In genomic region chr4:132293682-132294240, GRCm38 (mm10) we compare ENCODE assay signal across 18 mouse cellular contexts. TPM values are rescaled to one million over a fixed set of nuclear protein-coding genes. Genes with fewer than 3 reads are reported as not detected.
DNase-seq lines count a peak whose midpoint lies in the region; ATAC-seq and TF ChIP-seq lines count a peak whose summit lies in the region.
"Had no signal": no experiment of that assay in that cellular context is flagged by ENCODE, and none has a peak within 500 bp of the region (broad histone marks: within the 10 kb centered on the region; RNA-seq: fewer than 3 reads in every experiment).

No protein-coding gene starts in this region.

- WGBS in hindbrain, embryonic 13.5 days = 87% methylated on average over 7 of the region's 7 CpGs
- 90% methylated on average over 7 of the region's 7 CpGs for WGBS in hindbrain, embryonic 12.5 days
- 73% methylated on average over 7 of the region's 7 CpGs for WGBS in lung, postnatal 0 days
- 76% methylated on average over 7 of the region's 7 CpGs for WGBS in intestine, embryonic 16.5 days

- H3K9ac ChIP-seq in hindbrain, embryonic 13.5 days = 0 out of 2 replicates have a peak overlapping the region, but pooled peaks have one; percentile 29
- no peak overlapping the region for H3K9ac ChIP-seq in hindbrain, embryonic 12.5 days
- no peak overlapping the region for H3K9ac ChIP-seq in lung, postnatal 0 days (replicated peaks; ENCODE audit: low read depth)
- H3K9ac ChIP-seq in intestine, embryonic 16.5 days (ENCODE audit: low read depth, low read length) = no peak overlapping the region
- H3K9ac ChIP-seq: forebrain, embryonic 13.5 days; hindbrain, embryonic 14.5 days; midbrain, embryonic 15.5 days; stomach, embryonic 15.5 days had no signal

- DNase-seq in lung, postnatal 0 days (ENCODE audit: low spot score) = peak; percentile 17
- no peak for DNase-seq in lung, postnatal 10 days
- peak; percentile 31 for DNase-seq in kidney, postnatal 10 days
- no peak for DNase-seq in adrenal gland, postnatal 36 days
- DNase-seq: cerebellum, adult 9-10 months; liver; lung, adult 18-20 months; right cerebral cortex, postnatal 25 days had no signal

- no peak overlapping the region for H3K4me2 ChIP-seq in hindbrain, embryonic 13.5 days
- no peak overlapping the region for H3K4me2 ChIP-seq in hindbrain, embryonic 12.5 days (replicated peaks)
- H3K4me2 ChIP-seq in lung, postnatal 0 days (replicated peaks; ENCODE audit: low read depth, low read length) = no peak overlapping the region
- no peak overlapping the region for H3K4me2 ChIP-seq in intestine, embryonic 16.5 days (ENCODE audit: low read depth, low read length)
- H3K4me2 ChIP-seq: forebrain, embryonic 13.5 days; hindbrain, embryonic 14.5 days; midbrain, embryonic 15.5 days; stomach, embryonic 15.5 days had no signal

- ATAC-seq in hindbrain, embryonic 13.5 days (ENCODE audit: low FRiP score) = no peak
- ATAC-seq in hindbrain, embryonic 12.5 days (ENCODE audit: low FRiP score) = no peak
- peak; percentile 54 for ATAC-seq in lung, postnatal 0 days
- 0 out of 2 replicates have a peak, but pooled peaks have one; percentile 33 for ATAC-seq in intestine, embryonic 16.5 days
- ATAC-seq: forebrain, embryonic 13.5 days; midbrain, embryonic 15.5 days had no signal

- no peak overlapping the region for H3K27ac ChIP-seq in hindbrain, embryonic 13.5 days
- no peak overlapping the region for H3K27ac ChIP-seq in hindbrain, embryonic 12.5 days
- H3K27ac ChIP-seq in lung, postnatal 0 days (ENCODE audit: low read length) = no peak overlapping the region
- H3K27ac ChIP-seq in intestine, embryonic 16.5 days (ENCODE audit: low read length) = no peak overlapping the region
- H3K27ac ChIP-seq: forebrain, embryonic 13.5 days; heart, adult 2 months; hindbrain, embryonic 14.5 days; midbrain, embryonic 15.5 days; stomach, embryonic 15.5 days had no signal

- TF ChIP-seq EP300 in lung, postnatal 0 days (IDR thresholded peaks at IDR 0.05) = no peak

- no peak for TF ChIP-seq CTCF in lung, postnatal 0 days (IDR thresholded peaks at IDR 0.05)

- no peaks in the 10 kb centered on the region for H3K27me3 ChIP-seq in hindbrain, embryonic 13.5 days
- H3K27me3 ChIP-seq in hindbrain, embryonic 12.5 days = no peaks in the 10 kb centered on the region
- no peaks in the 10 kb centered on the region for H3K27me3 ChIP-seq in lung, postnatal 0 days (replicated peaks; ENCODE audit: insufficient read depth, low read length)
- H3K27me3 ChIP-seq in intestine, embryonic 16.5 days (replicated peaks; ENCODE audit: control insufficient read depth, insufficient read depth, low read length) = no peaks in the 10 kb centered on the region
- H3K27me3 ChIP-seq: forebrain, embryonic 13.5 days; midbrain, embryonic 15.5 days; stomach, embryonic 15.5 days had no signal

- H3K9me3 ChIP-seq in hindbrain, embryonic 13.5 days = no peaks in the 10 kb centered on the region
- H3K9me3 ChIP-seq in hindbrain, embryonic 12.5 days (replicated peaks) = no peaks in the 10 kb centered on the region
- no peaks in the 10 kb centered on the region for H3K9me3 ChIP-seq in lung, postnatal 0 days (ENCODE audit: low read length)
- H3K9me3 ChIP-seq in intestine, embryonic 16.5 days (ENCODE audit: control insufficient read depth, low read length) = no peaks in the 10 kb centered on the region
- H3K9me3 ChIP-seq: forebrain, embryonic 13.5 days; midbrain, embryonic 15.5 days had no signal

- no peaks in the 10 kb centered on the region for H3K4me1 ChIP-seq in hindbrain, embryonic 13.5 days (replicated peaks)
- H3K4me1 ChIP-seq in hindbrain, embryonic 12.5 days = no peaks in the 10 kb centered on the region
- no peaks in the 10 kb centered on the region for H3K4me1 ChIP-seq in lung, postnatal 0 days (ENCODE audit: insufficient read depth, low read depth, low read length)
- H3K4me1 ChIP-seq in intestine, embryonic 16.5 days (ENCODE audit: control insufficient read depth, insufficient read depth, low read length) = no peaks in the 10 kb centered on the region
- H3K4me1 ChIP-seq: forebrain, embryonic 13.5 days; midbrain, embryonic 15.5 days; stomach, embryonic 15.5 days had no signal

- H3K36me3 ChIP-seq in hindbrain, embryonic 13.5 days = peaks cover 53% of the 10 kb centered on the region
- peaks cover 44% of the 10 kb centered on the region for H3K36me3 ChIP-seq in hindbrain, embryonic 12.5 days
- peaks cover 14% of the 10 kb centered on the region; the same call in 1 of the 2 replicates for H3K36me3 ChIP-seq in lung, postnatal 0 days (ENCODE audit: insufficient read depth, low read length)
- H3K36me3 ChIP-seq in intestine, embryonic 16.5 days (ENCODE audit: control insufficient read depth, insufficient read depth, low read length) = peaks cover 9% of the 10 kb centered on the region

- no peak overlapping the region for H3K4me3 ChIP-seq in hindbrain, embryonic 13.5 days
- H3K4me3 ChIP-seq in hindbrain, embryonic 12.5 days = no peak overlapping the region
- H3K4me3 ChIP-seq in lung, postnatal 0 days (ENCODE audit: low read depth, low read length) = no peak overlapping the region
- no peak overlapping the region for H3K4me3 ChIP-seq in intestine, embryonic 16.5 days (ENCODE audit: low read length)
- H3K4me3 ChIP-seq: erythroblast, embryonic 14.5 days; forebrain, embryonic 13.5 days; heart, adult 2 months; midbrain, embryonic 15.5 days; stomach, embryonic 15.5 days had no signal

RNA-seq across cellular contexts. Expression of gene Rab42, which starts 9.4 kb away (rescaled TPM):
- polyA plus RNA-seq in hindbrain, embryonic 13.5 days (2015; fragmentation: Nextera tagmentation; extraction: Ambion mirVana) = 0.80 and 0.84 TPM in 2 replicates
- 0.96 and 1.5 TPM in 2 replicates for polyA plus RNA-seq in hindbrain, embryonic 12.5 days (2016; fragmentation: Nextera tagmentation; extraction: Ambion mirVana)
- 2.3 and 3.1 TPM in 2 replicates for polyA plus RNA-seq in lung, postnatal 0 days (2015; fragmentation: Nextera tagmentation; extraction: Ambion mirVana)
- polyA plus RNA-seq in intestine, embryonic 16.5 days (2015; fragmentation: Nextera tagmentation; extraction: Ambion mirVana) = 5.3 and 7.8 TPM in 2 replicates
- 1 to 10 TPM in 1 of 2 experiments, under 1 TPM in 1; 0.56 to 1.7 TPM for total RNA-seq in adrenal gland, postnatal 36 days (2021)
- total RNA-seq: common myeloid progenitor, adult 5-6 weeks had no signal

RNA-seq across cellular contexts. Expression of gene Taf12, which starts 19.6 kb away (rescaled TPM):
- polyA plus RNA-seq in hindbrain, embryonic 13.5 days (2015; fragmentation: Nextera tagmentation; extraction: Ambion mirVana) = 44.6 and 49.0 TPM in 2 replicates
- 53.6 and 58.5 TPM in 2 replicates for polyA plus RNA-seq in hindbrain, embryonic 12.5 days (2016; fragmentation: Nextera tagmentation; extraction: Ambion mirVana)
- polyA plus RNA-seq in lung, postnatal 0 days (2015; fragmentation: Nextera tagmentation; extraction: Ambion mirVana) = 32.1 and 39.7 TPM in 2 replicates
- 39.8 and 41.1 TPM in 2 replicates for polyA plus RNA-seq in intestine, embryonic 16.5 days (2015; fragmentation: Nextera tagmentation; extraction: Ambion mirVana)
- total RNA-seq in adrenal gland, postnatal 36 days (2021) = 10 to 100 TPM; 26.3 to 37.4 TPM

RNA-seq across cellular contexts. Expression of gene Gmeb1, which starts 32.4 kb away (rescaled TPM):
- polyA plus RNA-seq in hindbrain, embryonic 13.5 days (2015; fragmentation: Nextera tagmentation; extraction: Ambion mirVana) = 47.1 and 48.7 TPM in 2 replicates
- polyA plus RNA-seq in hindbrain, embryonic 12.5 days (2016; fragmentation: Nextera tagmentation; extraction: Ambion mirVana) = 41.3 and 43.3 TPM in 2 replicates
- polyA plus RNA-seq in lung, postnatal 0 days (2015; fragmentation: Nextera tagmentation; extraction: Ambion mirVana) = 17.0 and 23.6 TPM in 2 replicates
- 25.9 and 30.2 TPM in 2 replicates for polyA plus RNA-seq in intestine, embryonic 16.5 days (2015; fragmentation: Nextera tagmentation; extraction: Ambion mirVana)
- 10 to 100 TPM; 16.4 to 20.5 TPM for total RNA-seq in adrenal gland, postnatal 36 days (2021)

RNA-seq across cellular contexts. Expression of gene Trnau1ap, which starts 35.6 kb away (rescaled TPM):
- polyA plus RNA-seq in hindbrain, embryonic 13.5 days (2015; fragmentation: Nextera tagmentation; extraction: Ambion mirVana) = 75.7 and 80.9 TPM in 2 replicates
- polyA plus RNA-seq in hindbrain, embryonic 12.5 days (2016; fragmentation: Nextera tagmentation; extraction: Ambion mirVana) = 80.1 and 80.6 TPM in 2 replicates
- 49.8 and 52.9 TPM in 2 replicates for polyA plus RNA-seq in lung, postnatal 0 days (2015; fragmentation: Nextera tagmentation; extraction: Ambion mirVana)
- 79.6 and 81.1 TPM in 2 replicates for polyA plus RNA-seq in intestine, embryonic 16.5 days (2015; fragmentation: Nextera tagmentation; extraction: Ambion mirVana)
- total RNA-seq in adrenal gland, postnatal 36 days (2021) = 10 to 100 TPM; 29.2 to 37.5 TPM

RNA-seq across cellular contexts. Expression of gene Rcc1, which starts 59.6 kb away (rescaled TPM):
- 37.2 and 42.1 TPM in 2 replicates for polyA plus RNA-seq in hindbrain, embryonic 13.5 days (2015; fragmentation: Nextera tagmentation; extraction: Ambion mirVana)
- 65.8 and 67.5 TPM in 2 replicates for polyA plus RNA-seq in hindbrain, embryonic 12.5 days (2016; fragmentation: Nextera tagmentation; extraction: Ambion mirVana)
- polyA plus RNA-seq in lung, postnatal 0 days (2015; fragmentation: Nextera tagmentation; extraction: Ambion mirVana) = 14.3 and 14.7 TPM in 2 replicates
- 82.2 and 90.6 TPM in 2 replicates for polyA plus RNA-seq in intestine, embryonic 16.5 days (2015; fragmentation: Nextera tagmentation; extraction: Ambion mirVana)
- 10 to 100 TPM; 14.7 to 16.8 TPM for total RNA-seq in adrenal gland, postnatal 36 days (2021)

Comparison
In these comparisons a context has a peak if more than half of its experiments do, and no peak if none do; other contexts are left out.
1. DNase-seq: peak in lung, postnatal 0 days (single experiment) and kidney, postnatal 10 days (single experiment); none in lung, postnatal 10 days (single experiment) and adrenal gland, postnatal 36 days (0 of 2).
2. ATAC-seq: peak in lung, postnatal 0 days (single experiment) and intestine, embryonic 16.5 days (single experiment); none in hindbrain, embryonic 13.5 days (single experiment) and hindbrain, embryonic 12.5 days (single experiment).